In the genomic region with DNA sequence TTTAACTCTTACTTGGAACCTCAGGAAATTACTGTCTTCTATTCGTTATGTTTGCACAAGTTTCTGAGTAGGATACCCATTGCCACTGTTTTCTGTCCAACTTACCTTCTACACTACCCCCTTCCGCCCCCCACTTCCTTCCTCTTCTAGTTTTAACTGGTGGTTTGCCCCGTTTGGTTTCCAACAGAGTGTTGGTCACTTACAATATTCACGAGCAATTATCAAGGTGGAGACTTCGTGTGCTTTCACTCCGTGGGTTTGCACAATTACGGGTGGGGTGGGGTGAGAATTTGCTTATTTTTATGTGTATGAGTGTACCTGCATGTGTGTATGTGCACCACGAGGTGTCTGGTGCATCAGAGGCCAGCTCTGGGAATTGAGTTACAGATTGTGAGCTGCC, we compare ENCODE assay signal across 8 mouse cellular contexts.
A peak's percentile ranks its signal among the peaks of the same experiment; 100 is the strongest.
DNase-seq lines count a peak whose midpoint lies in the region; ATAC-seq lines count a peak whose summit lies in the region.

No protein-coding gene starts in this region.

- DNase-seq in retina, embryonic 14.5 days (ENCODE audit: low spot score): peak; percentile 3
- DNase-seq in retina, postnatal 1 day: no peak
- DNase-seq in embryo, embryonic 10 days (ENCODE audit: low spot score): peak; percentile 39
- peak; percentile 68 for DNase-seq in induced T-regulatory cell, adult 2 months (ENCODE audit: low read depth)
- DNase-seq in naive thymus-derived CD4-positive, alpha-beta T cell, adult 2 months (ENCODE audit: low read depth): peak; percentile 41
- no peak for DNase-seq in cerebellum, adult 11 months
- DNase-seq in yolk sac, embryonic 10.5 days (ENCODE audit: low spot score): no peak

- no peak for ATAC-seq in cerebellum, adult (ENCODE audit: insufficient number of reproducible peaks, low FRiP score, low TSS enrichment)

Comparison
In these comparisons a context has a peak if more than half of its experiments do, and no peak if none do; other contexts are left out.
1. DNase-seq: peak in retina, embryonic 14.5 days (single experiment), embryo, embryonic 10 days (single experiment), induced T-regulatory cell, adult 2 months (single experiment) and naive thymus-derived CD4-positive, alpha-beta T cell, adult 2 months (single experiment); none in retina, postnatal 1 day (single experiment), cerebellum, adult 11 months (single experiment) and yolk sac, embryonic 10.5 days (single experiment).